Mouse (Mus musculus) forebrain, embryonic 12.5 days (tissue): Measurements from ENCODE around the gene Csf2. TPM values are rescaled to one million over a fixed set of nuclear protein-coding genes. Genes with fewer than 3 reads are reported as not detected.
"Not testable (repeated sequence)": the region's sequence is repeated elsewhere in the genome, so short reads cannot be mapped to it uniquely, and the experiment has no call there.

Experiments used
- ATAC-seq: fragments of 200-750 bp; cut with Nextera tagmentation; 2 replicates; pipeline ENCODE4 v1.8.0; 2017; ENCODE audit warnings: moderate TSS enrichment; ENCODE audit not compliant: low FRiP score
- H3K27ac ChIP-seq: fragments of 300-500 bp; sonication (generic); 2 replicates; pipeline ENCODE4 v1.5.1; 2016; ENCODE audit warnings: mild to moderate bottlenecking
- H3K27me3 ChIP-seq: fragments of 300-500 bp; sonication (generic); 2 replicates; pipeline ENCODE4 v1.6.1; 2016; ENCODE audit warnings: mild to moderate bottlenecking
- H3K36me3 ChIP-seq: fragments of 300-500 bp; sonication (generic); replicated peaks from 2 replicates; pipeline ENCODE4 v1.6.1; 2016; ENCODE audit warnings: mild to moderate bottlenecking
- H3K4me1 ChIP-seq: fragments of 300-500 bp; sonication (generic); 2 replicates; pipeline ENCODE4 v1.6.1; 2016
- H3K4me2 ChIP-seq: fragments of 300-500 bp; sonication (generic); 2 replicates; pipeline ENCODE4 v1.6.1; 2016; ENCODE audit warnings: mild to moderate bottlenecking, moderate library complexity
- H3K4me3 ChIP-seq: fragments of 300-500 bp; sonication (generic); replicated peaks from 2 replicates; pipeline ENCODE4 v1.5.1; 2016; ENCODE audit warnings: mild to moderate bottlenecking
- H3K9ac ChIP-seq: fragments of 300-500 bp; sonication (generic); 2 replicates; pipeline ENCODE4 v1.6.1; 2016; ENCODE audit warnings: mild to moderate bottlenecking
- H3K9me3 ChIP-seq: fragments of 300-500 bp; sonication (generic); 2 replicates; pipeline ENCODE4 v1.6.1; 2016
- WGBS: fragments of 180-500 bp; shearing (Covaris S2); methylation state at CpG from one replicate; pipeline ENCODE4 v1.1.7; 2016; 5-methylcytosine and 5-hydroxymethylcytosine counted together
- polyA plus RNA-seq: library from polyadenylated mRNA; unstranded; fragments of >200 nt; fragmentation: Nextera tagmentation; extraction: Ambion mirVana; gene quantifications from 2 replicates; pipeline ENCODE4 v1.2.1, GENCODE M21; 2016

The Csf2 gene
- not detected in 2 replicates for polyA plus RNA-seq

- Histone ChIP-seq H3K4me1 (no peaks in the 10 kb centered on the region), H3K9me3 (no peaks in the 10 kb centered on the region), H3K27me3 (no peaks in the 10 kb centered on the region), H3K9ac (no peak within 1 kb of the TSS), H3K36me3 (no peaks in the 10 kb centered on the region), H3K4me3 (no peak within 1 kb of the TSS), H3K27ac (no peak within 1 kb of the TSS), H3K4me2 (no peak within 1 kb of the TSS)
- WGBS: 51% methylated on average over 11 of the region's 11 CpGs
- ATAC-seq: no peak
Observed at GRCm38 (mm10) chr11:54248940-54249717, at the start of gene Csf2. Gene Csf2, minus strand, starts transcription at chr11:54249667.

- H3K4me2 ChIP-seq: no peak overlapping the region
- no peak for ATAC-seq
- H3K27ac ChIP-seq: no peak overlapping the region
- H3K4me1 ChIP-seq: peaks cover 7% of the 10 kb centered on the region
- no peak overlapping the region for H3K9ac ChIP-seq
- no peaks in the 10 kb centered on the region for H3K36me3 ChIP-seq
- H3K4me3 ChIP-seq: no peak overlapping the region
- no peaks in the 10 kb centered on the region for H3K27me3 ChIP-seq
- H3K9me3 ChIP-seq: peaks cover 11% of the 10 kb centered on the region; the same call in 1 of the 2 replicates
Observed at GRCm38 (mm10) chr11:54298777-54299176, 49.3 kb upstream of the Csf2 start.

GRCm38 (mm10) chr11:54297471-54297870 is 48.0 kb upstream of the Csf2 start:
- H3K36me3 ChIP-seq, H3K27me3 ChIP-seq, H3K27ac ChIP-seq, H3K4me2 ChIP-seq, H3K9ac ChIP-seq, H3K4me1 ChIP-seq, H3K4me3 ChIP-seq, ATAC-seq: not testable (repeated sequence)
- 91% methylated on average over 2 of the region's 2 CpGs for WGBS
- peaks cover 11% of the 10 kb centered on the region; the same call in 1 of the 2 replicates for H3K9me3 ChIP-seq

- ATAC-seq: no peak
- WGBS: 86% methylated on average over 1 of the region's 1 CpGs
- H3K9ac ChIP-seq: no peak overlapping the region
Observed at GRCm38 (mm10) chr11:54296734-54297133, 47.3 kb upstream of the Csf2 start.

GRCm38 (mm10) chr11:54295971-54296370 is 46.5 kb upstream of the Csf2 start:
- Histone ChIP-seq H3K27ac (no peak overlapping the region), H3K4me3 (no peak overlapping the region), H3K9ac (no peak overlapping the region), H3K4me1 (no peaks in the 10 kb centered on the region), H3K9me3 (peaks cover 11% of the 10 kb centered on the region; the same call in 1 of the 2 replicates), H3K4me2 (no peak overlapping the region), H3K36me3 (no peaks in the 10 kb centered on the region), H3K27me3 (no peaks in the 10 kb centered on the region)
- ATAC-seq: no peak
- WGBS: 89% methylated on average over 4 of the region's 4 CpGs

More at GRCm38 (mm10) chr11:54296734-54297133, 47.3 kb upstream of the Csf2 start:
- Histone ChIP-seq H3K4me3 (no peak overlapping the region), H3K27ac (no peak overlapping the region), H3K4me2 (no peak overlapping the region), H3K27me3 (no peaks in the 10 kb centered on the region), H3K9me3 (peaks cover 11% of the 10 kb centered on the region; the same call in 1 of the 2 replicates), H3K4me1 (no peaks in the 10 kb centered on the region), H3K36me3 (no peaks in the 10 kb centered on the region)

GRCm38 (mm10) chr11:54293980-54294807 is 44.7 kb upstream of the Csf2 start:
- peaks cover 10% of the 10 kb centered on the region; the same call in 1 of the 2 replicates for H3K9me3 ChIP-seq

GRCm38 (mm10) chr11:54292163-54292562 is 42.7 kb upstream of the Csf2 start:
- Histone ChIP-seq H3K9ac (no peak overlapping the region), H3K36me3 (no peaks in the 10 kb centered on the region), H3K4me3 (no peak overlapping the region), H3K27me3 (no peaks in the 10 kb centered on the region), H3K4me1 (no peaks in the 10 kb centered on the region), H3K27ac (no peak overlapping the region), H3K4me2 (no peak overlapping the region), H3K9me3 (0 out of 2 replicates have a peak, but pooled peaks cover under 1% of the 10 kb centered on the region)
- WGBS: 89% methylated on average over 2 of the region's 2 CpGs
- no peak for ATAC-seq

More at GRCm38 (mm10) chr11:54293980-54294807, 44.7 kb upstream of the Csf2 start:
- Histone ChIP-seq H3K27me3 (no peaks in the 10 kb centered on the region), H3K4me2 (no peak overlapping the region), H3K36me3 (no peaks in the 10 kb centered on the region), H3K4me1 (no peaks in the 10 kb centered on the region), H3K9ac (no peak overlapping the region), H3K27ac (no peak overlapping the region), H3K4me3 (no peak overlapping the region)
- no peak for ATAC-seq
- WGBS: 79% methylated on average over 12 of the region's 12 CpGs

GRCm38 (mm10) chr11:54287821-54288453 is 38.5 kb upstream of the Csf2 start:
- H3K27ac ChIP-seq: no peak overlapping the region
- no peaks in the 10 kb centered on the region for H3K36me3 ChIP-seq
- ATAC-seq: no peak
- no peaks in the 10 kb centered on the region for H3K4me1 ChIP-seq
- no peaks in the 10 kb centered on the region for H3K9me3 ChIP-seq
- WGBS: 87% methylated on average over 8 of the region's 8 CpGs
- H3K27me3 ChIP-seq: no peaks in the 10 kb centered on the region
- H3K4me3 ChIP-seq: no peak overlapping the region
- no peak overlapping the region for H3K4me2 ChIP-seq
- no peak overlapping the region for H3K9ac ChIP-seq

GRCm38 (mm10) chr11:54271437-54271949 is 22.0 kb upstream of the Csf2 start:
- H3K9ac ChIP-seq: no peak overlapping the region
- no peak overlapping the region for H3K4me3 ChIP-seq
- WGBS: 81% methylated on average over 5 of the region's 5 CpGs
- H3K9me3 ChIP-seq: no peaks in the 10 kb centered on the region
- H3K4me2 ChIP-seq: no peak overlapping the region
- no peak overlapping the region for H3K27ac ChIP-seq
- H3K27me3 ChIP-seq: no peaks in the 10 kb centered on the region
- no peaks in the 10 kb centered on the region; the same call in 1 of the 2 replicates for H3K4me1 ChIP-seq
- ATAC-seq: no peak
- no peaks in the 10 kb centered on the region for H3K36me3 ChIP-seq

- no peak overlapping the region for H3K9ac ChIP-seq
- WGBS: 85% methylated on average over 3 of the region's 3 CpGs
- H3K9me3 ChIP-seq: no peaks in the 10 kb centered on the region
- no peaks in the 10 kb centered on the region for H3K27me3 ChIP-seq
- no peak for ATAC-seq
- no peak overlapping the region for H3K27ac ChIP-seq
- no peak overlapping the region for H3K4me2 ChIP-seq
- H3K4me3 ChIP-seq: no peak overlapping the region
- no peaks in the 10 kb centered on the region for H3K36me3 ChIP-seq
- no peaks in the 10 kb centered on the region; the same call in 1 of the 2 replicates for H3K4me1 ChIP-seq
Observed at GRCm38 (mm10) chr11:54269191-54269896, 19.9 kb upstream of the Csf2 start.

GRCm38 (mm10) chr11:54267177-54267576 is 17.7 kb upstream of the Csf2 start, which contains the start of gene Il3:
Gene Il3, minus strand, starts transcription at chr11:54267277.
- Histone ChIP-seq H3K4me3 (no peak within 1 kb of the TSS), H3K9ac (no peak within 1 kb of the TSS), H3K4me1 (no peaks in the 10 kb centered on the region), H3K27ac (no peak within 1 kb of the TSS), H3K27me3 (no peaks in the 10 kb centered on the region), H3K36me3 (no peaks in the 10 kb centered on the region), H3K9me3 (no peaks in the 10 kb centered on the region), H3K4me2 (no peak within 1 kb of the TSS)
- no peak for ATAC-seq
- WGBS: 82% methylated on average over 6 of the region's 6 CpGs
